Mouse (Mus musculus): ENCODE measurements around the gene Efna5. TPM values are rescaled to one million over a fixed set of nuclear protein-coding genes. Genes with fewer than 3 reads are reported as not detected.
A peak's percentile ranks its signal among the peaks of the same experiment; 100 is the strongest.

Gene Efna5
- total RNA-seq, 2 experiments from 2014 or later: 24.5 to 30.3 TPM

DNA sequence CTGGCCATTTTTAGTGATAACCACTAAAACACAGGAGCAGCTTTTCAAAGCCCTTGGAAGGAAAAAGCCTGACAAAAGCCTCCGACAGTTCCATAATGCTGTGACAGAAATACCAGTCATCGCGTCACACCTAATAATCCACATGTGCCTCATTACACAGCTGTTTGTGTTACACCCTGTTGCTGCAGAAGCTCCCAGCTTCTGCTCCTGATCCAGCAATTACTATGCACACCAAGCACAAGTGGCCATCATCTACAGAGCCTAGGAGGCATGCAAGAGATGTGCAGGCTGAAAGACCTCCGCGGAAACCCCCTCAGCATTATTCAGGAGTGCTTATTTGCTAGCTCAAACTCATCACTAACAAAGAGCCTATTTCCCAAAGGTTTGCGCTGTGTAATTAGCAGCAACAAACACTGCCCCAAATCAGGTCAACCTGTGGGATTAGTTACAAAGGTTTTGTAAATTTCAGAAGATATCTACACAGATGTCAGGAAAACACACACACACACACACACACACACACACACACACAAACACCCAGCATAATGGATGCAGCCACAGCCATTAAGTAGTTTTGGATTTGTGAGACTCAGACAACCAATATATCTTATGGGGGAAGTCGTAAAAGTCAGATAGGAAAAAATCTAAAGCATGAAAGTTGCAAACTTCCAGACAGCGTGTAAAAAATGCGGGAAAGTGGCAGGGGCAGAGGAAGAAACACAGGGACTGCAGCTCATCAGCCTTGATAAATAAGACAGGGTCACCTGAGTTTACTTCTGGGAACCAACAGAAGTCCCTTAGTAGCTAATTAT, 180.1 kb downstream of the Efna5 start:
- DNase-seq: no peak

DNA sequence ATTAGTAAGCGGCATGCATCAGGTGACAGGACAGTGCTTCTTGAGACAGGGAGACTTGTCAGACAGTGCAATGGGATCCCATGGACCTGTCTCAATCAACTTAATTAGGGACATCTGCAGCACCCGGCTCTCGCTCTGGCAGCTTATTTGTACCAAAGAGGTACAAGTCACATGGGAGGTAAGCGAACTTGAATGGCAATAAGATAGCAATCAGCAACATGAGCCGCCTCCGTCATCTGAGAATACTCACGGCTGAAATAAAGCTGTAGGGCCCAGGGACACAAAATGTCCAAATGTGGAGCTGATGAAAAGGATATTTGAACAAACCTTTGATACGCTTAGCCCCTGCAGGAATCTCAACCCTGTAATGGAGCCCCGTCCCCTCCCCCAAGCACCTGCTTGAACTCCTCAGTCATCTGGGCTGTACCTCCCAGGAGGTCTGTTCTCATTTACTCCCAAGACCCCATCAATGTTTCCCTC, 186.1 kb downstream of the Efna5 start:
- DNase-seq: no peak

- no peak for DNase-seq
Measured at GRCm38 (mm10) chr17:62692242-62692641, 188.9 kb downstream of the Efna5 start.

GRCm38 (mm10) chr17:62691201-62691715, 189.9 kb downstream of the Efna5 start:
- DNase-seq: no peak

DNA sequence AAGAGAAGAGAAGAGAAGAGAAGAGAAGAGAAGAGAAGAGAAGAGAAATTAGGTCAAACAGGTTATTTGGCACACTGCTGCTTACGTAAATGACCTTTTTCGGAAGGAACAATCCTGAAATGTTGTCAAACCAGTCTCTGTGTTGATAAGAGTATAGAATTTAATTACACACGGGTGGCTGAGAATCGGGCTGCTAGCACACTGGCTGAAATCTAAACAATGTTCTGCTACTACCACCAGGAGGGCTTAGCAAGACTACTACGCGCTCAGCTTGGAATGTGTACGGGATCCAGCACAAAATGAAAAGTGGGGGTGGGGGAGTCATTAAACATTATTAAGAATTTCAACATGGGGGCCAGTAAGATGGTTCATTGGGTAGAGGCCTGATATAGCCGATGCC, 190.9 kb downstream of the Efna5 start:
- DNase-seq: no peak

DNA sequence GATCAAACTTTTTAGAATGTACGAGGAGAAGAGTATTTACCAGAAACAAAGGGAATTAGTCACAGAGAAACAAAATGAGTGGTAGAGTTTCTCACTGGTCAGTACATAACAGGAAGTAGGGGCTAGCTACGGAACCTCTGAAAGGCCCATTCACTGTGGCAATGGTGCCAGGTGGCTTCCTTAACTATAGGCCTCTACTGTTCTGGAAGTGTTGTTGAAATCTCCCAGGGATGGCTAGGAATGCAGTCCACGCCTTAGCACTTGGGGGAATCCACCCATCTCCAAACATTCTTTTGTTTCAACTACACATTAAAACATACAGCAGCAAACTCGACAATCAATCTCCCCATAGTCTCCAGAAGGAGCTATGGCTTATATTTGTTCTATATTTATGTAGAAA, 191.5 kb downstream of the Efna5 start:
- DNase-seq: no peak

GRCm38 (mm10) chr17:62687369-62687768, 193.7 kb downstream of the Efna5 start:
- peak; percentile 41 for DNase-seq

- no peak for DNase-seq
Measured at GRCm38 (mm10) chr17:62685181-62685580, 195.9 kb downstream of the Efna5 start.

GRCm38 (mm10) chr17:62683142-62683541, 198.0 kb downstream of the Efna5 start:
- no peak for DNase-seq

- no peak for DNase-seq
Measured at GRCm38 (mm10) chr17:62681726-62682125, 199.4 kb downstream of the Efna5 start.

DNA sequence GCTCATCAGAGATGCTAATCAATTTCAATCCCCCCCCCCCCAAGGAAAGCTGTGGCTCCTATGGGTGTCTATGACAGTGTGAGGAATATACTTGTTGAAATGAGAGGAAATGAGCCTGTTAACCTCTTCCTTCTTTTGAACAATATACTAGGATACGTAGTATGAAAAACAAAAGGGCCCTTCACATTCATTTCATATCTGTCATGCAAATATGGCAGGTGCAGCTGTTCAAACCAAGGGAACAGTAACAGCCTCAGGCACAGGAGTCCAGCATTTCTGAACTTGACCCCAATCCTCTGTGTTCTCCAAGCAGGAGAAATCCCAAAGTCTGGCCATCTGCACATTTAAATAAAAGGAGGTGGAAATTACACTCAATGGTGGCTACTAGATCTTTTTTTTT, 200.4 kb downstream of the Efna5 start:
- DNase-seq: no peak

- no peak for DNase-seq
Measured at GRCm38 (mm10) chr17:62676832-62677231, 204.3 kb downstream of the Efna5 start.

- DNase-seq: no peak
Measured at GRCm38 (mm10) chr17:62676409-62676808, 204.7 kb downstream of the Efna5 start.

DNA sequence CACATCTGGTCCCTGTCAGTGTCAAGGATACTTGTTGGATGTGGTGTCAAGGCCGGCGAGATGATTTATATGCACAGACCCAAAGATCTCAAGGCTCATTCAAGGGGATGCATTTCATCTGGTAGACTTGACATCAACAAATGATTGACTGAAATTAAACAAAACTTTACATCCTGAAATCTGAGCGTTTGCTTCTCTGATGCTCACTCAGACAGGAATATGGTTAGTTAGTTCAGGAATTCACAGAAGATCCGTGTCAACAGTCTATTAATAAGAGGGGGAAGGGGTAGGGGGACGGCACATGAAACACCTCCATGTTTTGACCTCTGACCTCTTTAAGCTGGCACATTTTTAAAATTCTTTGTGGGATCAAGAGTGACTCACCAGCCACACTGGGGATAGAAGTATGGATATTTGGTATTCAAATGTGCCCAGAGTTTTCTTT, 205.3 kb downstream of the Efna5 start:
- no peak for DNase-seq

DNA sequence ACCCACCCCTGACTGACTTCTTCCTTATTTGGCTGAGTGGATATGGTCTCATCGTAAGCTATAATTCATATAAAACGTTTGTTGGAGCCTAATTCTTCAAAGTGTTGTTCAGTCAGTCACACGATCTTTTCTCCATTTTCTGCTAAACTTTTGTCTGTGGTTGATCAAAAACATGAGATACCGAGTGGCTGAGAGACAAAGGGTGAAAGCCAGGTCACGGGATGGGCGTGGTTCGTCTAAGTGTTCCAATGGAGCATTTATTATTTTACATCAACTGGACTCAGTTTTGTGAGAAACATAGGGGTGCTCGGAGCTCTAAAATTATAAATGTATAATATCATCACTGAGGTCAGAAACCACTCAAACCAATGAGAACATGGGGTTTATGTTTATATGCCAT, 209.0 kb downstream of the Efna5 start:
- DNase-seq: no peak

DNA sequence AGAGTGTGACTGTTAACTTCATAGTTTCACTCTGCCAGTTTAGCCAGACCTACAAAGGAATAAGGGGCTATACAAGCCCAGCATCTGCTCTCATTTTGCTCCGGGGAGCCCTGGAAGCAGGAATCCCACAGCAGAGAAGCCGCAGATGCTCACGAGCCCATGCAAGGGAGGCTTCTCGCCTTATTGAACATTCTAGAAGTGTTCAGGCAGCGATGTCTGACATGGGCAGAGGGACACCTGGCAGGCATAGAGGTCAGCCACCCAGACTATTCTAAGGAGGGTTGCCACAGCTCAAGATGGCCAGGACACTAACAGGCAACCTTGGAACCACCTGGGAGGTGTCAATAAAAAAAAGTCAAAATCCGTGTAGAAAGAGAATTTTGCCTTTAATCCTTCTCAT, 214.4 kb downstream of the Efna5 start:
- no peak for DNase-seq

GRCm38 (mm10) chr17:62665823-62666222, 215.3 kb downstream of the Efna5 start:
- DNase-seq: no peak

DNA sequence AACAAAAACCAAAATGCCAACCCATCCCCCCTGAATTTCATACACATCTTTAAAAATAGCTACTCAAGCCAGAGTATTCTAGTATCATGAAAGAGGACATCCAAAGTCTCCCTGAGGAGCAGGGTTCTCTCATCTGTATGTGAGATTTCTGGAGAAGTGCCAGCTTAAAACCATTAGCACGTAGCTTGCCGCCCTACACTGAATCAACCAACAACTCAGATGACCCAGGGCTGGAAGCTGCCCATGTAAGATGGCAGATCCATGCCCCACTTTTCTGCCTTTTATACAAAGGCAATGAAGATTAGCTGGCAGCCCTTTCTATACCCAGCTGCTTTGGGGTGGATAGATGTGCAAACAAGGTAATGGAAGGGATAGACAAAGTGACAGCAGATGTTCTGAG, 216.4 kb downstream of the Efna5 start:
- no peak for DNase-seq

DNA sequence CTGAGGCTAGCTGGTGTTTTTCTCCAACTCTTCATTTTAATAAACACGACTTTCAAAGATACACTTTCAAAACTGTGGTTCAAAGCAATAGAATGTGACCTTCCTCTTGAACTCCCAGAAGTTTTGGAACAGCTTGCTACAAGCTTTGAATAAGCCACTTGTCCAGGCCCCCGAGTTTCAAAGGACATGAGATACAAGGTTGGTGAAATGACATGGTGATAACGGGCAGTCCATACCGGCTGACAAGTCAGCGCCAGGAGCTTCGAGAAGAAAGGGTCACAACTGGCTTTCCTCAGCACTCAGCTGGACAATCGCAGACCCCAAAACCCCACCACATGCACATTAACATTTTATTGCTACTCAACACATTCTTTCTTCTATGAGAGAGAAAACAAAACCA, 219.3 kb downstream of the Efna5 start:
- no peak for DNase-seq

DNA sequence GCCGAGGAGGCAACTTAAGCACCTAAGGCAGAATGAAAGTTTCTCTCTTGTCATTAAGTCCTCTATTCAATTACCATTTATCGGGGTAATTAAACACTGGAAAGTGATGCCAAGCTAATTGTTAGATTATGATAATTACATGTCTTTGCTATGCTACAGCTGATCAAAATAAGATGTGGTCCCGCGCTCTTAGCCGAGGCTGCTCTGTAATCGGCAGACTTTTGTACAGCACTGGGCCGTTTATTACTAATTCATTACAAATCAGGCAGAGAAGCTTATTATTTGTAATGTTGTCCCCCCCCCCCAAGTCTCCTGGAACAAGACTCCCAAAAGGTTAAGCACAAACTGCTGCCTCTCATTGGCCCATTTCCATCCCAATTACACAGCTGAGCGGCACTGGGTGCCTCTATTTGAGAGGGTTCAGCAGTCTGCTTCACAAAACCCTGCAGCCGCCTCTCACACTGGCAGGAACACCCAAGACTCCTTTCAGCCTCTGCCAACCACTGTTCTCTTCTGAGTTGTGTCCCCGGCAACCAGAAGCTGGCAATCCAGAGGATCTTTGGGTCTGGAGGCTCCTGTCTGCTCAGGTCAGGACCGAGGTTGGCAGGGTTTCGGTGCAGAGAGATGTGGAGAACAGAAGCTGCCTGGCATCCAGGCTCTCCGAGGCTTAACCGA, 221.5 kb downstream of the Efna5 start:
- DNase-seq: no peak

GRCm38 (mm10) chr17:62657832-62658630, 223.1 kb downstream of the Efna5 start:
- DNase-seq: no peak

DNA sequence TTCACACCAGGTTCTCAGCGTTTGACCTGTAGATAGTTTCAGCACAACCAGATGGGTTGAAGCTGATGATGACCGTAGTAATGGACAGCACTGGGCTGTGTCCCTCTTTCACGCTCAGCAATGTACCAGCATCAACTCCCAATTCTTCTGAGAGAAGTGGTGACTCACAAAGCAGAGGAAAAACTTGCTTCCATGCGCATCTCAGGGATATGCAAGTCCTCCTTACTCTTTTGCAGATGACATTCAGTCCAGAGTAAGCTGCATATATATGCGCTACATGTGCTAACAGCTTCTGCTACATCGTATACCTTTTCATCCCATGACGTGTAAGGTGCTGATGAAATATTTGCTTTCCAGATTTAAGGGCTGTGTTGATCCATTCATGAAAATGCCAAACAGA, 224.1 kb downstream of the Efna5 start:
- no peak for DNase-seq

DNA sequence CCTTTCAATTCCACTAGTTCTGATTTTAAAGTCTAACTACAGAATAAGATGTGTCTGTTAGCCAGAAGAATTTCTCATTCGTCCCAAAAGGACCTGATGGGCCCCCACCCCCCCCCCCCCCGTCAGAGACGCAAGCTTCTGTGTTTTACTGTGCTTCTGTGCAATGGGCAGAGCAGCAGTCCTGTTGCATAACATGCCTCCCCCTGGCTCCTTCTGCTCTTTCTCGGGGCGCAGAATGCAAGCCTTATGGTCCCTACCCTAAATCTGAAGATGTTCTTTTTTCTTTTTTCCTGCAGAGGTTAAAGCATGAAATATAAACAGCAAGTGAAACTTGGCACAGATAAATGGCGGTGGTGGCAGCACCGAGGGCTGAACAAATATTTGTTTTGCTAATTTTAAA, 224.5 kb downstream of the Efna5 start:
- DNase-seq: no peak

All from adrenal gland, postnatal 10 days (tissue).